Mouse (Mus musculus) heart, embryonic 10.5 days (tissue): ENCODE measurements around the gene Ddx19a. TPM values are rescaled to one million over a fixed set of nuclear protein-coding genes. Genes with fewer than 3 reads are reported as not detected.
A peak's percentile ranks its signal among the peaks of the same experiment; 100 is the strongest.
"Not testable (repeated sequence)": the region's sequence is repeated elsewhere in the genome, so short reads cannot be mapped to it uniquely, and the experiment has no call there.

Experiments
- DNase-seq: peaks from one replicate; pipeline ENCODE4 v3.0.0-alpha.2; 2017; ENCODE audit warnings: low spot score
- H3K27ac ChIP-seq: fragments of 300-500 bp; sonication (generic); 2 replicates; pipeline ENCODE4 v1.5.1; 2016; ENCODE audit warnings: mild to moderate bottlenecking
- H3K27me3 ChIP-seq: fragments of 300-500 bp; sonication (generic); 2 replicates; pipeline ENCODE4 v1.6.1; 2016; ENCODE audit warnings: mild to moderate bottlenecking; ENCODE audit not compliant: poor library complexity, insufficient read depth, severe bottlenecking
- H3K36me3 ChIP-seq: fragments of 300-500 bp; sonication (generic); 2 replicates; pipeline ENCODE4 v1.6.1; 2016; ENCODE audit warnings: mild to moderate bottlenecking, moderate library complexity
- H3K4me1 ChIP-seq: fragments of 300-500 bp; sonication (generic); 2 replicates; pipeline ENCODE4 v1.6.1; 2016; ENCODE audit warnings: mild to moderate bottlenecking
- H3K4me3 ChIP-seq: fragments of 300-500 bp; sonication (generic); 2 replicates; pipeline ENCODE4 v1.5.1; 2016; ENCODE audit warnings: mild to moderate bottlenecking, moderate library complexity
- H3K9me3 ChIP-seq: fragments of 300-500 bp; sonication (generic); 2 replicates; pipeline ENCODE4 v1.6.1; 2016; ENCODE audit warnings: mild to moderate bottlenecking, moderate library complexity
- WGBS: fragments of 180-500 bp; shearing (Covaris S2); methylation state at CpG from one replicate; pipeline ENCODE4 v1.1.7; 2016; 5-methylcytosine and 5-hydroxymethylcytosine counted together
- polyA plus RNA-seq: library from polyadenylated mRNA; unstranded; fragments of >200 nt; fragmentation: Nextera tagmentation; extraction: Ambion mirVana; gene quantifications from 2 replicates; pipeline ENCODE4 v1.2.1, GENCODE M21; 2016

Ddx19a gene
- 18.8 and 23.5 TPM in 2 replicates for polyA plus RNA-seq

GRCm38 (mm10) chr8:110997547-110998531 lies at the start of gene Ddx19a:
TSS of gene Ddx19a (minus strand) at chr8:110997800.
- WGBS = 4% methylated on average over 58 of the region's 58 CpGs
- Histone ChIP-seq H3K4me1 (peaks cover 13% of the 10 kb centered on the region), H3K9me3 (no peaks in the 10 kb centered on the region), H3K4me3 (peak within 1 kb of the TSS; percentile 92), H3K27me3 (no peaks in the 10 kb centered on the region), H3K27ac (peak within 1 kb of the TSS; percentile 92), H3K36me3 (peaks cover 15% of the 10 kb centered on the region)
- peak; percentile 92 for DNase-seq

DNA sequence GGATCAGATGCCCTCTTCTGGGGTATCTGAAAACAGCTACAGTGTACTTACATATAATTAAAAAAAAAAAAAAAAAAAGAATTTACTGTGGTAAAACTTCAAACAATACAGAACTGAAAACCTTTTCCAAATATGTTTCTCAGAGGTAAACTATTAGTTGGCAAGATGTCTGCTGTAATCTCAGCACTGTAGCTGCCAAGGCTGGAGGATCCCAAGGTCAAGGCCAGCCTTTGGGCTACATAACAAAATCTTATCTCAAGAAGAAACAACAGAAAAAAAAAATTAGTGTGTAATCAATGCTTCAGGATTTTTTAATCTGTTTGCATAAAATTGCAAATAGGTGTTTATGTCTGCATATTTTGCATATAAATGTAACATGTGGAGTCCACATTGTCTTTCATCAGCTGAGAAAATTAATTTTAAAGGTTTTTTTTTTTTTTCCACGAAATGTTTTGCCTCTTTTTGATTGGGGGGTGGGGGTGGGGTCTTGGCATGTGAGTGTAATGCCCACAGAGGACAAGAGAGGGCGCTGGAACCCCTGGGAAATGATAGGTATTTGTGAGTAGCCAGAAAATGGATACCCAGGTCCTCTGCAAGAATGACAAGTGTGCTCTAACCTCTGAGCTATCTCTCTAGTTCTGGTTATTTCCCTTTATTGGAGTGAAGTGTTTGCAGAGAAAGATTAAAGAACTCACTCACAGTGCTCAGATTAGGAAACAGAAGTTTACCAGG lies 46.6 kb upstream of the Ddx19a start:
- Histone ChIP-seq H3K4me1 (no peaks in the 10 kb centered on the region), H3K27me3 (no peaks in the 10 kb centered on the region), H3K27ac (no peak overlapping the region), H3K4me3 (no peak overlapping the region), H3K36me3 (peaks cover 99% of the 10 kb centered on the region), H3K9me3 (no peaks in the 10 kb centered on the region)
- DNase-seq = no peak
- 42% methylated on average over 2 of the region's 2 CpGs for WGBS

DNA sequence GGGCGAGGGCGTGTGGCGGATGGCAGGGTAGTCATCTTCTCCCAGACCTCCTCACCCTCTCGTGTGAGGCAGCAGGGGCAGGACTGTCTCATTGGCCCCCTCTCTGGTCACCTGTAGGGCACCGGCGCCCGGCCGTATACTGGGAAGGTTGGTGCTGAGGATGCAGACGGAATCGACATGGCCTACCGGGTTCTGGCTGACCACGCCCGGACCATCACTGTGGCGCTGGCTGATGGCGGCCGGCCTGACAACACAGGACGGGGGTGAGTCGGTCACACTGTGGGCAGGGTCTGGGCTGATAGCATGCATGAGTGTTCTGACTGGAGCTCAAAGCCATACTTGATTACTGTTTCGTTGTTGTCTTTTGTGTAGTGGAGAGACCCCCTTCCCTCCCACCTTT lies 44.9 kb upstream of the Ddx19a start:
- no peak overlapping the region for H3K27ac ChIP-seq
- no peak for DNase-seq
- 94% methylated on average over 19 of the region's 19 CpGs for WGBS

GRCm38 (mm10) chr8:111036591-111036990 lies 39.0 kb upstream of the Ddx19a start:
- Histone ChIP-seq H3K9me3 (no peaks in the 10 kb centered on the region), H3K27me3 (peaks cover 5% of the 10 kb centered on the region; the same call in 1 of the 2 replicates), H3K27ac (no peak overlapping the region), H3K36me3 (peaks cover 51% of the 10 kb centered on the region), H3K4me1 (peaks cover 13% of the 10 kb centered on the region), H3K4me3 (no peak overlapping the region)
- 92% methylated on average over 15 of the region's 15 CpGs for WGBS
- no peak for DNase-seq

More for the DNA sequence above, 44.9 kb upstream of the Ddx19a start:
- Histone ChIP-seq H3K4me3 (no peak overlapping the region), H3K4me1 (no peaks in the 10 kb centered on the region), H3K27me3 (no peaks in the 10 kb centered on the region), H3K9me3 (no peaks in the 10 kb centered on the region), H3K36me3 (peaks cover 99% of the 10 kb centered on the region)

DNA sequence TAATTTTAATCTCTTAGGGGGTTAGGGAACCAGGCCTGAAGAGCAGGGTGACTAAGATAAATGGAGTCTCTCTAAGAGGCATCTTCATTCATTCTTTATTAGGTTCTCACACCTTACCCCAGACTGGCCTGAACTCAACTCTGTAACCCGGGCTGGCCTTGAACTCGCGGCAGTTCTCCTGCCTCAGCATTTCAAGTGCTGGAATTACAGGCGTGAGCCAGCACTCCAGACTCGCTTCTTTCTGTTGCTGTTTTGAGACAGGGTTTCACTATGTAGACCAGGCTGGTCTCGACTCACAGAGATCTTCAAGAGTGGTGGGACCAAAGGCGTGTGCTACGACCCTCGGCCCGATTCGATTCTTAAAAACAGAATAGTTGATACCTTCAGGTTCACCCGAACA lies 36.7 kb upstream of the Ddx19a start:
- peak overlapping the region; percentile 83 for H3K4me3 ChIP-seq
- H3K27ac ChIP-seq = peak overlapping the region; percentile 95
- peaks cover 8% of the 10 kb centered on the region; the same call in 1 of the 2 replicates for H3K27me3 ChIP-seq
- no peaks in the 10 kb centered on the region for H3K9me3 ChIP-seq
- DNase-seq = no peak
- peaks cover 13% of the 10 kb centered on the region for H3K4me1 ChIP-seq
- WGBS = 21% methylated on average over 12 of the region's 12 CpGs
- H3K36me3 ChIP-seq = peaks cover 28% of the 10 kb centered on the region

DNA sequence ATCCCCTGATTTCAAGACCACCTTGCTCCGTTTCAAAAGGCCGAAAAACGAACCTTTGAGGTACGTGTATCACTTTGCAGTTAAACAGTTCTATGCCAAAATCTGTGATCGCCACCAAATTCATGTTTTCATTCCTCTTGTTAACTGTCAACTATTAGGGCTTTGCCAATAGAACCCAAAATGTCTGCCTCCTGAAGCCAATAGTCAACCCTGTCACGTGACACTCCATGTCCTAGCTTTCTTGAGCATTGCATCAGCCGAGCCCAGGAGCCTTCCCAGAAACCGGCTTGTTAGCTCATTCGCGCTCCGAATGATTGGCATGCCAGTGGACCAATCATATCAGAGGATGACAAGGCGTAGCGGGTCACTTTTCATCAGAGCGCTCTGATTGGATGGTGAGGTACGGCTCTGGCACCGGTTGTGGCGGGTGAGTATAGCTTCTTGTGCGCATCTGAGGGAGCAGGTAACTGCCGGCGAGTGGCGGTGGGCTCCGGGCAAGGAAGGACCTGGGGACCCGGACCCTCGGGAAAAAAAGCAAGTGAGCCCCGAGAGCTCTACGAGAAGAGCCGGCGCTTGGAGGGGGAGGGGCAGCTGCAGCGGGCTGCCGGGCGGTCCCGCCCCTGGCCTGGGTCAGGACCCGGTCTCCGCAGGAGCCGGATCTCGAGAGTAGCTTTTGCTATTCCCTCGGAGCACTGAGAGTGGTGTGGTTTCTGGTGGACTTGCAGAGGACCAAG lies 36.0 kb upstream of the Ddx19a start:
- Histone ChIP-seq H3K9me3 (no peaks in the 10 kb centered on the region), H3K4me1 (peaks cover 13% of the 10 kb centered on the region), H3K36me3 (peaks cover 22% of the 10 kb centered on the region), H3K4me3 (peak overlapping the region; percentile 83), H3K27ac (peak overlapping the region; percentile 95), H3K27me3 (peaks cover 8% of the 10 kb centered on the region; the same call in 1 of the 2 replicates)
- WGBS = 6% methylated on average over 37 of the region's 37 CpGs
- peak; percentile 100 for DNase-seq

DNA sequence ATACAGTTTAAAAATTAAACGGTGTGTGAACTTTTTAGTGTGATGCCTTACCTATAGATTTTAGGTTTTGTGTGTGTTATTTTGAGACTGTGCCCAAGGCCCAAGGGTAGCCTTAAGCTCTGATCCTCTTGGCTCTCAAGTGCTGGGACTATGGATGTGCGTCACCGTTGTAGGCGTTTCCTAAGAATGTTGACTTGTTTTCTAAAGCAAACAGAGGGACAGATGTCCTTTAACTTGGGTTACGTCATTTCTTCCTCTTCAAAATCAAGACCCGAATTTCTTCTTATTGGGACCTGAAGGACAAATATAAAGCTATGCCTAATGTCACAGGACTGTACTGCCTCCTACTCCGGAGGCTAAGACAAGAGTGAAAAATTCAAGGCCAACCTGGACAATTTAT lies 35.3 kb upstream of the Ddx19a start, which contains the start of gene Aars:
TSS of gene Aars (plus strand) at position 229 of the 400 bp plus-strand sequence.
- 95% methylated on average over 7 of the region's 7 CpGs for WGBS
- no peaks in the 10 kb centered on the region for H3K9me3 ChIP-seq
- H3K4me3 ChIP-seq = peak within 1 kb of the TSS; percentile 83

DNA sequence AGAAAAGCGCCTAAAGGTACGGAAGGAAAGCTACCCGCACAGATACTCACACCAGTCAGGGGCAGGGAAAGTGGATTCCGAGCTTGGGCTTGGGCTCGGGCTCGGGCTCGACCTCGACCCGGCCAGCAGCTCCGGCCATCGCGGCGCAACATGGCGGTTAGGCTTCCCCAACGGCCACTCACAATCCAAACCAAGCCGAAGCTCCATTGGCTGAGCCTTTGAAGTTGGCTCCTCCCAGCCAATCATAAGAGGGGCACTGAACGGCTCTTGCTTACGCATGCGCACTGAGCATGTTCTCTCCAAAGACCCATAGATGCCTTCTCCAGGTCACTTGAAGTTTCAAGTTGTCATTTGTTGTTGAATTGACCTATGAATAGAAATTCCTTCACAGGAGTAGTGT lies 34.0 kb upstream of the Ddx19a start, which contains the start of gene Ddx19b:
TSS of gene Ddx19b (minus strand) at position 180 of the 400 bp plus-strand sequence.
- peaks cover 8% of the 10 kb centered on the region; the same call in 1 of the 2 replicates for H3K27me3 ChIP-seq
- 0 out of 2 replicates have a peak, but pooled peaks cover 4% of the 10 kb centered on the region for H3K36me3 ChIP-seq
- peaks cover 22% of the 10 kb centered on the region for H3K4me1 ChIP-seq
- no peak for DNase-seq
- H3K4me3 ChIP-seq = no peak within 1 kb of the TSS
- H3K27ac ChIP-seq = no peak within 1 kb of the TSS
- H3K9me3 ChIP-seq = no peaks in the 10 kb centered on the region
- 95% methylated on average over 19 of the region's 19 CpGs for WGBS

More for the DNA sequence above, 35.3 kb upstream of the Ddx19a start, which contains the start of gene Aars:
- Histone ChIP-seq H3K36me3 (peaks cover 15% of the 10 kb centered on the region), H3K4me1 (peaks cover 17% of the 10 kb centered on the region), H3K27me3 (peaks cover 8% of the 10 kb centered on the region; the same call in 1 of the 2 replicates), H3K27ac (peak within 1 kb of the TSS; percentile 95)
- DNase-seq = no peak

DNA sequence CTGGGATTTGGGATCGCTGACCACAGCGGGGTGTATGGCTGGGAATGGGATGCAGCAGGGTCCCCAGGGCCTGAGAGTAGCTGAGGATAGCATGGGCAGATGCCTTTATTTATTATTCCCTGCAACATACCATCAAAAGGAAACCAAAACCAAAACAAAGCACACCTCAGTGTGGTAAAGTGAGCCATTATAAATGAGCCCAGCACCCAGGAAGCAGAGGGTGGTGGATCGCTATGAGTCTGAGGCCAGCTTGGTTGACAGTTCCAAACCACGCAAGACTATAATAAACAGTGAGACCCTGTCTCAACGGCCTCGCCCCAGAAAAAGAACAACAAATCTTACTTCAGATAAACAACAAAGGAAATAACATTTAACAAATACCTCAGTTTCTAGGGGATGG lies 32.4 kb upstream of the Ddx19a start:
- Histone ChIP-seq H3K27ac (no peak overlapping the region), H3K36me3 (no peaks in the 10 kb centered on the region), H3K27me3 (peaks cover 8% of the 10 kb centered on the region; the same call in 1 of the 2 replicates), H3K4me1 (peaks cover 15% of the 10 kb centered on the region), H3K4me3 (no peak overlapping the region), H3K9me3 (no peaks in the 10 kb centered on the region)
- 78% methylated on average over 6 of the region's 6 CpGs for WGBS
- DNase-seq = no peak

DNA sequence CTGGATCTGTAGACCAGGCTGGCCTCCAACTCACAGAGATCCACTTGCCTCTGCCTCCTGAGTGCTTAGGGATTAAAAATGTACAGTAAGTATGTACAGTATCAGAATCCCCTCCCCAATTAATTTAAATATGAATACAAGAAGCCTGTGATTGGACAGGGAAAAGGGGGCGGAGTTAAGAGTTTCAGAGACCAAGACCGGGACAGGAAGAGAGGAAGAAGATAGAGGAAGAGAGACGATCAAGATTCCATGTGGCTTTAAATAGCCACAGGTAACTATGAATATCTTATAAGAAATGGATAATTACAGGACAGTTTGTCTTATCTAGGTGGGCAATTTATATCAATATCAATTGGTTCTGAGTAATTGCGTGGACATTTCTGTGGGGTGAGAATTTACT lies 32.0 kb upstream of the Ddx19a start:
- peaks cover 11% of the 10 kb centered on the region; the same call in 1 of the 2 replicates for H3K4me1 ChIP-seq
- H3K27me3 ChIP-seq = peaks cover 8% of the 10 kb centered on the region; the same call in 1 of the 2 replicates
- WGBS = 40% methylated on average over 4 of the region's 4 CpGs
- no peaks in the 10 kb centered on the region for H3K36me3 ChIP-seq
- no peak overlapping the region for H3K4me3 ChIP-seq
- no peak overlapping the region for H3K27ac ChIP-seq
- no peaks in the 10 kb centered on the region for H3K9me3 ChIP-seq
- DNase-seq = no peak

DNA sequence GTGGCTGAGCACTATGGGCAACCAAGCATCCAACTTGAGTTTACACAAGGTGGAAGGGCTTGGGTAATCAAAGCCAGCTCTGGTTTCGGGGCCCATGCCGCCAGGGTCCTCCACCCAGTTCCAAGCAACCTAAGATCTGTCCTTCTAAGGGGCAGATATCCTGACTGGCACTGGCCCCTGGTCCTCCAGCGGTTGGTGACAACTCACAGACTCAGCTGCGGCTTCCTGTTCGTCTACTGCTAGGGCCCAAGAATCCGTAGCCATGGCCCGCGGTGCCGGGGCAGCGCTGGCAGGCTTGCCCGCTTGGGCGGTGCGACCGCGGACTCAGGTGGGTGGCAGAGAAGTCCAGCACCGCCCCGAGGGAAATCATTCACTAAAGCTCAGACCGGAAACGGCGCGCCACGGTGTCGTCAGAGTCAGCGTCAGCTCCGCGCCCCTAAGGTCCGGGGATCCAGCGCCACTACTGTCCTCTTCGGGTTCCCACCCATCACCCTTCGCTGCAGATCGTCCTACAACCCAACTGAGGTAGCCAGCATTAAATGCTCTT lies 29.9 kb upstream of the Ddx19a start:
- Histone ChIP-seq H3K4me1 (peaks cover 9% of the 10 kb centered on the region; the same call in 1 of the 2 replicates), H3K9me3 (no peaks in the 10 kb centered on the region), H3K4me3 (peak overlapping the region; percentile 94), H3K27me3 (peaks cover 8% of the 10 kb centered on the region; the same call in 1 of the 2 replicates), H3K27ac (peak overlapping the region; percentile 91), H3K36me3 (no peaks in the 10 kb centered on the region)
- under 1% methylated on average over 31 of the region's 31 CpGs for WGBS
- DNase-seq = peak; percentile 93

DNA sequence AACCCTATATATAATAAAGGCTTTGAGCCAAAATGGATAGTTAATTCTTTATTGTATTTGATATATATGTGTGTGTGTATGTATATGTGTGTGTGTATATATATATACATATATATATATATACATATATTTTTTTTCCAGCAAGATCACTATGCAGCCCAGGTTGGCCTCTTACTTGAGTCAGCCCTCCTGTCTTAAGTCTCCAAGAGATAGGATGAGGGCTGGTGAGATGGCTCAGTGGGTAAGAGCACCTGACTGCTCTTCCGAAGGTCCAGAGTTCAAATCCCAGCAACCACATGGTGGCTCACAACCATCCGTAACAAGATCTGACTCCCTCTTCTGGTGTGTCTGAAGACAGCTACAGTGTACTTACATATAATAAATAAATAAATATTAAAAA lies 29.0 kb upstream of the Ddx19a start:
- not testable (repeated sequence) for H3K9me3 ChIP-seq, DNase-seq, H3K4me3 ChIP-seq, H3K4me1 ChIP-seq, H3K36me3 ChIP-seq, H3K27ac ChIP-seq, H3K27me3 ChIP-seq
- whole genome bisulfite sequencing = 90% methylated on average over 2 of the region's 2 CpGs
